Mouse (Mus musculus) myocyte (in vitro differentiated cells): ENCODE measurements around the gene Med20. TPM values are rescaled to one million over a fixed set of nuclear protein-coding genes. Genes with fewer than 3 reads are reported as not detected.

Experiments
- H3K27me3 ChIP-seq: one replicate; pipeline ENCODE4 v1.6.1; 2011; ENCODE audit not compliant: control insufficient read depth, insufficient read depth, insufficient read length
- H3K36me3 ChIP-seq: one replicate; pipeline ENCODE4 v1.6.1; 2011; ENCODE audit not compliant: control insufficient read depth, insufficient read depth
- H3K4me2 ChIP-seq: one replicate; pipeline ENCODE4 v1.6.1; 2011; ENCODE audit warnings: low read depth, control low read depth
- H3K4me3 ChIP-seq: one replicate; pipeline ENCODE4 v1.5.1; 2011; ENCODE audit warnings: mild to moderate bottlenecking, control low read depth, moderate library complexity
- H3K79me2 ChIP-seq: one replicate; pipeline ENCODE4 v1.6.1; 2011; ENCODE audit not compliant: control insufficient read depth, insufficient read depth
- H3ac ChIP-seq: one replicate; pipeline ENCODE4 v1.6.1; 2011; ENCODE audit not compliant: control insufficient read depth, insufficient read length
- CEBPB ChIP-seq: IDR thresholded peaks from 2 replicates; pipeline ENCODE4 v1.6.1; 2011; ENCODE audit warnings: mild to moderate bottlenecking, moderate library complexity; ENCODE audit not compliant: poor library complexity, insufficient read depth, severe bottlenecking
- E2F4 ChIP-seq: IDR thresholded peaks from one replicate; pipeline ENCODE4 v1.6.1; 2011; ENCODE audit warnings: mild to moderate bottlenecking, control low read depth, moderate library complexity; ENCODE audit not compliant: insufficient read depth
- MAX ChIP-seq: IDR thresholded peaks from one replicate; pipeline ENCODE4 v1.6.1; 2011; ENCODE audit warnings: low read depth, mild to moderate bottlenecking, control low read depth
- MYOD1 ChIP-seq, 3 experiments: IDR thresholded peaks; one replicate each; pipeline ENCODE4 v1.6.1; 2011; ENCODE audit warnings: control low read depth in 2 of 3, low read depth in 2 of 3, mild to moderate bottlenecking in 2 of 3, moderate library complexity in 1 of 3; ENCODE audit not compliant: insufficient read length in 2 of 3, control insufficient read depth in 1 of 3
- MYOG ChIP-seq, 3 experiments: IDR thresholded peaks; one replicate each; pipeline ENCODE4 v1.6.1; 2011; ENCODE audit warnings: control low read depth in 2 of 3, low read depth in 2 of 3, mild to moderate bottlenecking in 2 of 3; ENCODE audit not compliant: insufficient read length in 2 of 3, control insufficient read depth in 1 of 3, insufficient read depth in 1 of 3
- POLR2A ChIP-seq: IDR thresholded peaks from one replicate; pipeline ENCODE4 v1.6.1; 2011; ENCODE audit warnings: low read depth, mild to moderate bottlenecking, control low read depth, moderate library complexity; ENCODE audit not compliant: insufficient read length
- POLR2AphosphoS2 ChIP-seq: IDR thresholded peaks from one replicate; pipeline ENCODE4 v1.6.1; 2011; ENCODE audit warnings: low read depth, control low read depth; ENCODE audit not compliant: insufficient read length
- REST ChIP-seq: IDR thresholded peaks from one replicate; pipeline ENCODE4 v1.6.1; 2011; ENCODE audit warnings: mild to moderate bottlenecking, control low read depth, moderate library complexity; ENCODE audit not compliant: insufficient read depth, insufficient read length
- SRF ChIP-seq: IDR thresholded peaks from one replicate; pipeline ENCODE4 v1.6.1; 2011; ENCODE audit warnings: low read depth; ENCODE audit not compliant: control insufficient read depth, insufficient read length
- TCF12 ChIP-seq: IDR thresholded peaks from one replicate; pipeline ENCODE4 v1.6.1; 2011; ENCODE audit warnings: mild to moderate bottlenecking, control low read depth; ENCODE audit not compliant: poor library complexity, insufficient read depth, severe bottlenecking
- TCF3 ChIP-seq: IDR thresholded peaks from one replicate; pipeline ENCODE4 v1.6.1; 2011; ENCODE audit warnings: low read depth, control low read depth; ENCODE audit not compliant: insufficient read length
- USF1 ChIP-seq: IDR thresholded peaks from one replicate; pipeline ENCODE4 v1.6.1; 2011; ENCODE audit warnings: low read depth, mild to moderate bottlenecking, control low read depth, moderate library complexity
- polyA plus RNA-seq: library from polyadenylated mRNA; unstranded; fragments of >200 nt; fragmentation: generic; extraction: Trizol; gene quantifications from one replicate; pipeline ENCODE4 v1.2.1, GENCODE M21; 2012; ENCODE audit warnings: missing spikeins

Gene Med20
- polyA plus RNA-seq, 1 experiment: 33.4 TPM

DNA sequence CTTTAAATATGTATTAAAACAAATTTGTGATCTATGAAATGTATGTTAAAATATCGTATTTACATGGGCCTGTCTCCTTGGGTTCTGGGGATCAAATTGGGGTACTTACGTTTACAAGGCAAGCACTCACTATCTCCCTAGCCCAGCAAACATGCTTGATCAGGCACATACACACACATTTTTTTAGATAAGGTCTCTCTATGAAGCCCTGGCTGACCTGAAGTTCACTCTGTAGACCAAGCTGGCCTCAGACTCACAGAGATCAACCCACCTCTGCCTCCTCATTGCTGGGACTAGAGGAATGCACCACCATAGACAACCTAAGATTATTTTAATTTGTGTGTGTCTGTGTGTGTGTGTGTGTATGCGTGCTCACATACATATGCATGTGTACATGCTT, 43.0 kb upstream of the Med20 start:
- H3K4me3 ChIP-seq: no peak overlapping the region
- no peaks in the 10 kb centered on the region for H3K36me3 ChIP-seq
- H3K4me2 ChIP-seq: no peak overlapping the region
- H3K27me3 ChIP-seq: no peaks in the 10 kb centered on the region
- no peak for TF ChIP-seq REST
- TF ChIP-seq POLR2AphosphoS2: no peak
- TF ChIP-seq TCF3: no peak
- no peak for TF ChIP-seq E2F4
- no peak for TF ChIP-seq MYOD1 (IDR thresholded peaks at IDR 0.05; ENCODE audit: control insufficient read depth in 1 of 3, insufficient read length in 2 of 3, low read depth in 2 of 3)
- TF ChIP-seq SRF: no peak
- no peak for TF ChIP-seq TCF12
- TF ChIP-seq MYOG (IDR thresholded peaks at IDR 0.05; ENCODE audit: control insufficient read depth in 1 of 3, insufficient read depth in 1 of 3, insufficient read length in 2 of 3, low read depth in 2 of 3): no peak
- TF ChIP-seq CEBPB: no peak
- no peak for TF ChIP-seq MAX
- no peak for TF ChIP-seq USF1
- TF ChIP-seq POLR2A: no peak
- H3K79me2 ChIP-seq: no peaks in the 10 kb centered on the region
- H3ac ChIP-seq: no peak overlapping the region

DNA sequence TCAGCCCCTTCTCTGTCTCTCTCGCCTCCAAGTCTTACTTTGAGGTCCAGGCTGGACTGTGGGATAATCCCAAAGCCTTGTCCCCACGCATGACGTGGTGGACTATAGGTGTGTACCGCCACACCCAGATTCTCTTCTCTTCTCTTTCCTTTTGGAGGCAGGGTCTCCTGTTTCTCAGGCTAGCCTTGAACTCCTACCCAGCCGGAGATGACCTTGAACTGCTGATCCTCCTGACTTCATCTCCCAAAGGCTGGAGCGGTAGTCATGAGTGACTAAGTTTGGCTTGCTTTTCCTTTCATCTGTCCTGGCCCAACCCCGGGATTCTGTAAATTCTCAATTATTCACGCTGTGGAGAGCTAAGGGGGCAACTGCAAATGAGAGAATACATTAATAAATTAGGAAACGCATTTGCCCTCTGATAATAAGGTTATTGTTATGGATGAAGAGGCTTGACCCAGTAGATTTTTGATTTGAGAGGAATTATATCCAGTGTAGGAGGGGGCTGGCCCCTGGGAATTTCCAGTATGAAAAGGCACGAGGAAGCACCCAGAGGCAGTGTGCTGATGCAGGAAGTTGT, 42.3 kb upstream of the Med20 start:
- Histone ChIP-seq H3K79me2 (no peaks in the 10 kb centered on the region), H3ac (no peak overlapping the region), H3K4me3 (no peak overlapping the region), H3K27me3 (no peaks in the 10 kb centered on the region), H3K36me3 (no peaks in the 10 kb centered on the region), H3K4me2 (no peak overlapping the region)
- TF ChIP-seq POLR2A: no peak
- TF ChIP-seq USF1: no peak
- no peak for TF ChIP-seq TCF12

DNA sequence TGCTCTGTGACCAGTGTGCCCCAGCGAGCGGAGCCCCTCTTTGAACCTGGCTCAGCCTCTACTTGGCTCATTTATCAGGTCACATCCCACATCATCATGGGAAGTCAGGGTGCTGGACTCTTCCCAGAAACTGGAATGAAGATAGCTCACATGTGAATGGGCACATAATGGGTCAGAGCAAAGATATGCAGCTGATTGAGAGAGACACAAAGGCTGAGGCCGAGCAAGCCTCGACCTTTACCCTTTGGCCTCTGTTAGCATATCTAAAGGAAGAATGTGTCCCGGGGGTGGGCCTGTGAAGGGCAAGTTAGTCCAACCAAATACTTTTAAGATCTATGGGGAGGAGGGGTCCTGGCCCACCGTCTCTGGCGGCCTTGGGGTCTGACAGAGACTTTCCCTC, 39.8 kb upstream of the Med20 start:
- H3K4me2 ChIP-seq: no peak overlapping the region
- no peaks in the 10 kb centered on the region for H3K36me3 ChIP-seq
- H3ac ChIP-seq: no peak overlapping the region
- TF ChIP-seq USF1 (no peak), CEBPB (no peak)
- H3K4me3 ChIP-seq: no peak overlapping the region
- no peaks in the 10 kb centered on the region for H3K27me3 ChIP-seq
- H3K79me2 ChIP-seq: no peaks in the 10 kb centered on the region

DNA sequence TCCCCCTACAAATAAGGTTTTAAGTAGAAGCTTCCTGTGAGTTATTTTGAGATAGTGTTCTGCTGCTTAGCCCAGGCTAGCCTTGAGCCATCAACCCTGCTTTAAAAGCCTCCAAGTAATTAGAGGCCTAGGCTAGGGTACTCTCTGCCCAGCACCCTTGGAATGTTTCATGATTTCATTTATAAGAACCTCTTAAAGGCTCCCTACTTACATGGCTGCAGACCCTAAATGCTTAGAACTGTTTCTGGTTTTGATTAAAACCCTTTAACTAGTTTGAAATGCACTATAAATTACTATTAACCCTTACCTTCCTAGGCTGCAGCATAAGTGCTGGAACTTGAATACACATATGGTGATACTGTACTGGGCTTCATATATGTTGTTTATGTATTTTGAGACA, 38.9 kb upstream of the Med20 start:
- Histone ChIP-seq H3K27me3 (no peaks in the 10 kb centered on the region), H3ac (no peak overlapping the region), H3K4me2 (no peak overlapping the region), H3K79me2 (no peaks in the 10 kb centered on the region), H3K4me3 (no peak overlapping the region), H3K36me3 (no peaks in the 10 kb centered on the region)
- TF ChIP-seq TCF3 (no peak), E2F4 (no peak), MYOG (IDR thresholded peaks at IDR 0.05; ENCODE audit: control insufficient read depth in 1 of 3, insufficient read depth in 1 of 3, insufficient read length in 2 of 3, low read depth in 2 of 3) (no peak), MAX (no peak), POLR2A (no peak), USF1 (no peak), MYOD1 (IDR thresholded peaks at IDR 0.05; ENCODE audit: control insufficient read depth in 1 of 3, insufficient read length in 2 of 3, low read depth in 2 of 3) (no peak)

DNA sequence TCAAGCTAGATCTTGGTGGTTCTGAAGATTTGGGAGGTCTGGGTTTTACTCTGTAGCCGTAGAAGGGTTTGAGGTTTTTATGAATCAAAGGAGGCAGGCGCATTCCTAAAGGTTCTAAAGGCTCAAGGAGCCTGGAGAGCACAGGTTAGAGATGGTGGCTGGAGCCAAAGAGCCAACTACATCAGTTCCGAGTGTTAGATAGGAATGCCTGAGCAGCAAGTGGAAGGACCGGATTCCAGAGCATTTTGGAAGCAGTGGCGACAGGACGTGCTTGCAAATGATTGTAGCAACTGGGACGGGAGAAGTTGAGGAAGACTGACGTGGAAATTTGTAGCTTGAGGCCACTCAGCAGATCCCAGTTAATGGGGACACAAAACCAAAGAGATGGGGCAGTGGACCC, 37.4 kb upstream of the Med20 start:
- Histone ChIP-seq H3K4me3 (no peak overlapping the region), H3ac (no peak overlapping the region), H3K27me3 (no peaks in the 10 kb centered on the region), H3K79me2 (no peaks in the 10 kb centered on the region), H3K4me2 (no peak overlapping the region), H3K36me3 (no peaks in the 10 kb centered on the region)
- no peak for TF ChIP-seq E2F4
- no peak for TF ChIP-seq CEBPB
- TF ChIP-seq TCF12: no peak

DNA sequence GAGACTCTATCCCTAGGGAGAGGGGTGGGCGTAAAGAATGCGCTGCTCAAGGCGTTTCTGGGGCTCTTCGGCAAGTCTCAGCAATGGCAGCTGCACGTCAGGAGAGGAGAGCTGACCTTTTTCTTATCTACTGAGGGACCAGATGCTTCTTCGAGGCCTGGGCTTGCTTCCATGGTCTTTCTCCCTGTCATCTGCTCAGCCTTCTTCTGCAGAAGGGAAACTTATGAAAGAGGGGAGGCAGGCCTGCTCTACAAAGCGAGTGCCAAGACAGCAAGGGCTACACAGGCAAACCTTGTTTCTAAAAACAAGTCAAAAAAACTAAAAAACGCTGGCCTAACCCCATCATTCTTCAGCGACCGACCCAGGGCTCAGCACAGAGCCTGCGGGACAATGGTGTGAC, 36.6 kb upstream of the Med20 start:
- no peak overlapping the region for H3K4me2 ChIP-seq
- H3K4me3 ChIP-seq: no peak overlapping the region
- H3K36me3 ChIP-seq: no peaks in the 10 kb centered on the region
- peak in 1 of 3 experiments; percentile 13 for TF ChIP-seq MYOD1 (IDR thresholded peaks at IDR 0.05; ENCODE audit: control insufficient read depth in 1 of 3, insufficient read length in 2 of 3, low read depth in 2 of 3)
- no peak for TF ChIP-seq TCF3
- H3K27me3 ChIP-seq: no peaks in the 10 kb centered on the region
- H3ac ChIP-seq: no peak overlapping the region
- H3K79me2 ChIP-seq: no peaks in the 10 kb centered on the region
